Mouse (Mus musculus): Measurements from ENCODE around the gene Ccr7. TPM values are rescaled to one million over a fixed set of nuclear protein-coding genes. Genes with fewer than 3 reads are reported as not detected.

Ccr7 gene
- total RNA-seq (2021): under 1 TPM; 0.29 to 0.64 TPM

- DNase-seq (ENCODE audit: low spot score): no peak
- intact Hi-C loops (cut with DNase I): loop anchor here (5.0 kb wide), 2 partner anchors 88 to 228 kb away; partner anchors contain the start of gene Rara
Observed at GRCm38 (mm10) chr11:99154987-99155641, at the start of gene Ccr7. TSS of gene Ccr7 (minus strand) at chr11:99155077.

- intact Hi-C loops (cut with DNase I): loop anchor here (1.0 to 5.0 kb wide), 3 partner anchors 53 to 118 kb away; partner anchors contain the start of gene Krt222
- DNase-seq (ENCODE audit: low spot score): no peak
Observed at GRCm38 (mm10) chr11:99189154-99189582, 34.3 kb upstream of the Ccr7 start.

GRCm38 (mm10) chr11:99187348-99187747 is 32.5 kb upstream of the Ccr7 start:
- DNase-seq (ENCODE audit: low spot score): no peak
- intact Hi-C loops (cut with DNase I): loop anchor here (5.0 kb wide), 1 partner anchor 55 kb away; the partner anchor contains the start of gene Krt222

- intact Hi-C loops (cut with DNase I): loop anchor here (5.0 kb wide), 1 partner anchor 55 kb away; the partner anchor contains the start of gene Krt222
- no peak for DNase-seq (ENCODE audit: low spot score)
Observed at GRCm38 (mm10) chr11:99186836-99187235, 32.0 kb upstream of the Ccr7 start.

- intact Hi-C loops (cut with DNase I): no loop called here
- no peak for DNase-seq (ENCODE audit: low spot score)
Observed at GRCm38 (mm10) chr11:99182575-99182974, 27.7 kb upstream of the Ccr7 start.

GRCm38 (mm10) chr11:99180071-99180470 is 25.2 kb upstream of the Ccr7 start:
- DNase-seq (ENCODE audit: low spot score): no peak
- intact Hi-C loops (cut with DNase I): no loop called here

GRCm38 (mm10) chr11:99177925-99178198 is 23.0 kb upstream of the Ccr7 start:
- DNase-seq (ENCODE audit: low spot score): no peak
- intact Hi-C loops (cut with DNase I): no loop called here

GRCm38 (mm10) chr11:99177054-99177924 is 22.4 kb upstream of the Ccr7 start:
- intact Hi-C loops (cut with DNase I): no loop called here
- DNase-seq (ENCODE audit: low spot score): no peak

GRCm38 (mm10) chr11:99172002-99172401 is 17.1 kb upstream of the Ccr7 start:
- DNase-seq (ENCODE audit: low spot score): no peak
- intact Hi-C loops (cut with DNase I): no loop called here

- no peak for DNase-seq (ENCODE audit: low spot score)
- intact Hi-C loops (cut with DNase I): no loop called here
Observed at GRCm38 (mm10) chr11:99171442-99171841, 16.6 kb upstream of the Ccr7 start.

- intact Hi-C loops (cut with DNase I): no loop called here
- DNase-seq (ENCODE audit: low spot score): no peak
Observed at GRCm38 (mm10) chr11:99170547-99171267, 15.8 kb upstream of the Ccr7 start.

GRCm38 (mm10) chr11:99170005-99170404 is 15.1 kb upstream of the Ccr7 start:
- DNase-seq (ENCODE audit: low spot score): no peak

GRCm38 (mm10) chr11:99169438-99169837 is 14.6 kb upstream of the Ccr7 start:
- intact Hi-C loops (cut with DNase I): no loop called here
- no peak for DNase-seq (ENCODE audit: low spot score)

More at GRCm38 (mm10) chr11:99170005-99170404, 15.1 kb upstream of the Ccr7 start:
- intact Hi-C loops (cut with DNase I): no loop called here

GRCm38 (mm10) chr11:99168030-99168474 is 13.2 kb upstream of the Ccr7 start:
- DNase-seq (ENCODE audit: low spot score): no peak
- intact Hi-C loops (cut with DNase I): no loop called here

- no peak for DNase-seq (ENCODE audit: low spot score)
- intact Hi-C loops (cut with DNase I): no loop called here
Observed at GRCm38 (mm10) chr11:99167576-99167975, 12.7 kb upstream of the Ccr7 start.

- no peak for DNase-seq (ENCODE audit: low spot score)
- intact Hi-C loops (cut with DNase I): no loop called here
Observed at GRCm38 (mm10) chr11:99166241-99166640, 11.4 kb upstream of the Ccr7 start.

- no peak for DNase-seq (ENCODE audit: low spot score)
- intact Hi-C loops (cut with DNase I): no loop called here
Observed at GRCm38 (mm10) chr11:99165031-99165752, 10.3 kb upstream of the Ccr7 start.

- no peak for DNase-seq (ENCODE audit: low spot score)
- intact Hi-C loops (cut with DNase I): no loop called here
Observed at GRCm38 (mm10) chr11:99162972-99163686, 8.3 kb upstream of the Ccr7 start.

- DNase-seq (ENCODE audit: low spot score): no peak
- intact Hi-C loops (cut with DNase I): no loop called here
Observed at GRCm38 (mm10) chr11:99161648-99162047, 6.8 kb upstream of the Ccr7 start.
